10 mouse cellular contexts compared by ENCODE assay signal in genomic region chr8:105469041-105469695, GRCm38 (mm10). TPM values are rescaled to one million over a fixed set of nuclear protein-coding genes. Genes with fewer than 3 reads are reported as not detected.
DNase-seq lines count a peak whose midpoint lies in the region; ATAC-seq and TF ChIP-seq lines count a peak whose summit lies in the region.
"Had no signal": no experiment of that assay in that cellular context is flagged by ENCODE, and none has a peak within 500 bp of the region (broad histone marks: within the 10 kb centered on the region; RNA-seq: fewer than 3 reads in every experiment).

No protein-coding gene starts in this region.

- 51% methylated on average over 6 of the region's 6 CpGs for WGBS in liver, postnatal 0 days (ENCODE audit: insufficient replicate concordance)
- WGBS in neural tube, embryonic 11.5 days = 34% methylated on average over 6 of the region's 6 CpGs

- no peak for TF ChIP-seq CTCF in liver, postnatal 0 days (IDR thresholded peaks at IDR 0.05; ENCODE audit: low read depth)

- peak; percentile 49 to 70 for DNase-seq in layer of hippocampus, adult 18-20 months (ENCODE audit: low spot score in 2 of 2)
- DNase-seq in layer of hippocampus, postnatal 25 days (ENCODE audit: extremely low spot score in 1 of 2, low spot score in 1 of 2) = no peak
- DNase-seq in embryo, embryonic 11 days = peak; percentile 72
- DNase-seq in heart, postnatal 25 days (ENCODE audit: low spot score) = peak; percentile 60
- DNase-seq in liver, postnatal 0 days = peak; percentile 19
- peak; percentile 71 for DNase-seq in neural tube, embryonic 11.5 days (ENCODE audit: low spot score)
- no peak for DNase-seq in adrenal gland, adult 8-10 months
- DNase-seq in adipocyte (ENCODE audit: low spot score) = no peak
- DNase-seq: lung, embryonic 14.5 days had no signal

- H3K9ac ChIP-seq in liver, postnatal 0 days (replicated peaks) = no peak overlapping the region
- H3K9ac ChIP-seq in neural tube, embryonic 11.5 days (ENCODE audit: low read length) = peak overlapping the region; percentile 39
- H3K9ac ChIP-seq: lung, embryonic 14.5 days had no signal

- peaks cover 19% of the 10 kb centered on the region for H3K4me1 ChIP-seq in liver, postnatal 0 days (ENCODE audit: insufficient read depth)
- H3K4me1 ChIP-seq in neural tube, embryonic 11.5 days (ENCODE audit: control insufficient read depth, insufficient read depth, low read length) = peaks cover 39% of the 10 kb centered on the region

- no peak overlapping the region for H3K4me2 ChIP-seq in liver, postnatal 0 days (ENCODE audit: low read depth, low read length)
- peak overlapping the region; percentile 64 for H3K4me2 ChIP-seq in neural tube, embryonic 11.5 days (ENCODE audit: low read depth)

- H3K27me3 ChIP-seq in liver, postnatal 0 days (ENCODE audit: insufficient read depth, low read length) = peaks cover 38% of the 10 kb centered on the region
- H3K27me3 ChIP-seq in neural tube, embryonic 11.5 days (ENCODE audit: control insufficient read depth, insufficient read depth, low read length) = 0 out of 2 replicates have a peak, but pooled peaks cover 2% of the 10 kb centered on the region

- no peaks in the 10 kb centered on the region for H3K36me3 ChIP-seq in liver, postnatal 0 days (replicated peaks; ENCODE audit: insufficient read depth, low read length)
- peaks cover 4% of the 10 kb centered on the region; the same call in 1 of the 2 replicates for H3K36me3 ChIP-seq in neural tube, embryonic 11.5 days (ENCODE audit: control insufficient read depth, insufficient read depth, low read length)
- H3K36me3 ChIP-seq: G1E had no signal

- intact Hi-C loops in heart, postnatal 25 days (cut with DNase I) = no loop called here

- no peak overlapping the region for H3K27ac ChIP-seq in liver, postnatal 0 days (ENCODE audit: low read depth)
- H3K27ac ChIP-seq in neural tube, embryonic 11.5 days (ENCODE audit: low read depth, low read length) = peak overlapping the region; percentile 79

- H3K9me3 ChIP-seq in liver, postnatal 0 days (ENCODE audit: low read length) = no peaks in the 10 kb centered on the region
- no peaks in the 10 kb centered on the region for H3K9me3 ChIP-seq in neural tube, embryonic 11.5 days (ENCODE audit: control insufficient read depth, low read length)
- H3K9me3 ChIP-seq: G1E had no signal

- ATAC-seq in liver, postnatal 0 days = no peak
- ATAC-seq in neural tube, embryonic 11.5 days (ENCODE audit: insufficient read depth, low FRiP score, low TSS enrichment) = peak; percentile 42

- TF ChIP-seq EP300 in liver, postnatal 0 days (IDR thresholded peaks at IDR 0.05; ENCODE audit: low read depth) = no peak

- no peak overlapping the region for H3K4me3 ChIP-seq in liver, postnatal 0 days (ENCODE audit: low read depth, low read length)
- peak overlapping the region; percentile 42 for H3K4me3 ChIP-seq in neural tube, embryonic 11.5 days (ENCODE audit: low read depth, low read length)

RNA-seq across cellular contexts. Expression of gene Tppp3, which starts 2.2 kb away (rescaled TPM):
- 10 to 100 TPM; 54.8 to 58.5 TPM for total RNA-seq in layer of hippocampus, adult 18-20 months (2021)
- total RNA-seq in layer of hippocampus, postnatal 25 days (2021) = 10 to 100 TPM; 26.7 to 33.7 TPM
- total RNA-seq in heart, postnatal 25 days (2021) = 10 to 100 TPM; 51.4 TPM
- 1.4 and 3.8 TPM in 2 replicates for polyA plus RNA-seq in liver, postnatal 0 days (2015; fragmentation: Nextera tagmentation; extraction: Ambion mirVana)
- 218 and 229 TPM in 2 replicates for polyA plus RNA-seq in neural tube, embryonic 11.5 days (2014; fragmentation: Nextera tagmentation; extraction: Ambion mirVana)
- total RNA-seq in adrenal gland, adult 8-10 months (2022) = 10 to 100 TPM; 28.3 to 40.2 (median 33.0) TPM
- total RNA-seq: G1E had no signal
- polyA plus RNA-seq: G1E had no signal

RNA-seq across cellular contexts. Expression of gene Zdhhc1, which starts 27.5 kb away (rescaled TPM):
- 10 to 100 TPM; 31.9 to 34.2 TPM for total RNA-seq in layer of hippocampus, adult 18-20 months (2021)
- total RNA-seq in layer of hippocampus, postnatal 25 days (2021) = 10 to 100 TPM; 27.6 to 34.0 TPM
- total RNA-seq in heart, postnatal 25 days (2021) = 10 to 100 TPM; 12.8 to 13.6 TPM
- 2.1 and 2.3 TPM in 2 replicates for polyA plus RNA-seq in liver, postnatal 0 days (2015; fragmentation: Nextera tagmentation; extraction: Ambion mirVana)
- 18.5 and 18.9 TPM in 2 replicates for polyA plus RNA-seq in neural tube, embryonic 11.5 days (2014; fragmentation: Nextera tagmentation; extraction: Ambion mirVana)
- 10 to 100 TPM; 20.6 to 40.1 (median 31.3) TPM for total RNA-seq in adrenal gland, adult 8-10 months (2022)

RNA-seq across cellular contexts. Expression of gene Hsd11b2, which starts 49.4 kb away (rescaled TPM):
- not detected for total RNA-seq in layer of hippocampus, adult 18-20 months (2021)
- total RNA-seq in layer of hippocampus, postnatal 25 days (2021) = under 1 TPM in 1 of 2 experiments, not detected in 1; 0.15 TPM
- under 1 TPM; 0.13 to 0.36 TPM for total RNA-seq in heart, postnatal 25 days (2021)
- 0.13 TPM in 1 of 2 replicates, not detected in the other for polyA plus RNA-seq in liver, postnatal 0 days (2015; fragmentation: Nextera tagmentation; extraction: Ambion mirVana)
- 22.5 and 23.9 TPM in 2 replicates for polyA plus RNA-seq in neural tube, embryonic 11.5 days (2014; fragmentation: Nextera tagmentation; extraction: Ambion mirVana)
- under 1 TPM; 0.56 to 0.98 (median 0.82) TPM for total RNA-seq in adrenal gland, adult 8-10 months (2022)
- total RNA-seq: G1E had no signal
- polyA plus RNA-seq: G1E had no signal

RNA-seq across cellular contexts. Expression of gene Lrrc36, which starts 55.8 kb away (rescaled TPM):
- 1 to 10 TPM in 1 of 2 experiments, under 1 TPM in 1; 0.76 to 1.3 TPM for total RNA-seq in layer of hippocampus, adult 18-20 months (2021)
- under 1 TPM; 0.34 to 0.59 TPM for total RNA-seq in layer of hippocampus, postnatal 25 days (2021)
- total RNA-seq in heart, postnatal 25 days (2021) = under 1 TPM; 0.42 to 0.73 TPM
- 0.09 and 0.11 TPM in 2 replicates for polyA plus RNA-seq in liver, postnatal 0 days (2015; fragmentation: Nextera tagmentation; extraction: Ambion mirVana)
- 0.92 and 1.6 TPM in 2 replicates for polyA plus RNA-seq in neural tube, embryonic 11.5 days (2014; fragmentation: Nextera tagmentation; extraction: Ambion mirVana)
- 10 to 100 TPM in 1 of 4 experiments, 1 to 10 TPM in 3; 4.1 to 10.1 (median 7.0) TPM for total RNA-seq in adrenal gland, adult 8-10 months (2022)
- total RNA-seq: G1E had no signal
- polyA plus RNA-seq: G1E had no signal

RNA-seq across cellular contexts. Expression of gene Kctd19, which starts 55.9 kb away (rescaled TPM):
- total RNA-seq in layer of hippocampus, adult 18-20 months (2021) = not detected
- total RNA-seq in layer of hippocampus, postnatal 25 days (2021) = not detected
- under 1 TPM in 1 of 2 experiments, not detected in 1; 0.44 TPM for total RNA-seq in heart, postnatal 25 days (2021)
- not detected in 2 replicates for polyA plus RNA-seq in liver, postnatal 0 days (2015; fragmentation: Nextera tagmentation; extraction: Ambion mirVana)
- polyA plus RNA-seq in neural tube, embryonic 11.5 days (2014; fragmentation: Nextera tagmentation; extraction: Ambion mirVana) = not detected in 2 replicates
- under 1 TPM in 1 of 4 experiments, not detected in 3; 0.15 TPM for total RNA-seq in adrenal gland, adult 8-10 months (2022)
- total RNA-seq: G1E had no signal
- polyA plus RNA-seq: G1E had no signal

Comparison
In these comparisons a context has a peak if more than half of its experiments do, and no peak if none do; other contexts are left out.
1. DNase-seq: peak in layer of hippocampus, adult 18-20 months (2 of 2), embryo, embryonic 11 days (single experiment), heart, postnatal 25 days (single experiment), liver, postnatal 0 days (single experiment) and neural tube, embryonic 11.5 days (single experiment); none in layer of hippocampus, postnatal 25 days (0 of 2), adrenal gland, adult 8-10 months (single experiment) and adipocyte (single experiment).